Mouse (Mus musculus) MEL (cell line): ENCODE results near the gene Slk. TPM values are rescaled to one million over a fixed set of nuclear protein-coding genes. Genes with fewer than 3 reads are reported as not detected.

Experiments
- DNase-seq: peaks from one replicate; pipeline ENCODE4 v3.0.0; 2011; ENCODE audit warnings: low read depth, low spot score
- H3K27ac ChIP-seq: 2 replicates; pipeline ENCODE4 v1.5.1; 2012; ENCODE audit warnings: low read depth, mild to moderate bottlenecking, control low read depth, low read length, moderate library complexity; ENCODE audit not compliant: control insufficient read depth
- H3K27me3 ChIP-seq, 2 experiments: fragments of 150-350 bp in 1 of 2; sonication (generic) in 1 of 2; 2 replicates each; pipeline ENCODE4 v1.6.1; 2012; ENCODE audit warnings: low read length in 2 of 2, mild to moderate bottlenecking in 2 of 2, improper control_type of control experiment in 1 of 2, moderate library complexity in 1 of 2; ENCODE audit not compliant: insufficient read depth in 2 of 2, control insufficient read depth in 1 of 2
- H3K36me3 ChIP-seq, 2 experiments: 2 replicates each; pipeline ENCODE4 v1.6.1; 2012 to 2014; ENCODE audit warnings: low read length in 2 of 2, improper control_type of control experiment in 1 of 2, inconsistent platforms in 1 of 2, mild to moderate bottlenecking in 1 of 2; ENCODE audit not compliant: insufficient read depth in 2 of 2, control insufficient read depth in 1 of 2
- H3K4me1 ChIP-seq, 2 experiments: fragments of 150-350 bp in 1 of 2; sonication (generic) in 1 of 2; 2 replicates each; pipeline ENCODE4 v1.6.1; 2012; ENCODE audit warnings: low read length in 2 of 2, improper control_type of control experiment in 1 of 2, mild to moderate bottlenecking in 1 of 2; ENCODE audit not compliant: insufficient read depth in 2 of 2, control insufficient read depth in 1 of 2
- H3K4me3 ChIP-seq, 2 experiments: fragments of 150-350 bp in 1 of 2; sonication (generic) in 1 of 2; 2 replicates each; pipeline ENCODE4 v1.5.1; 2012; ENCODE audit warnings: low read depth in 2 of 2, low read length in 2 of 2, mild to moderate bottlenecking in 2 of 2, moderate library complexity in 2 of 2, control low read depth in 1 of 2, improper control_type of control experiment in 1 of 2; ENCODE audit not compliant: control insufficient read depth in 1 of 2, insufficient read depth in 1 of 2
- H3K79me2 ChIP-seq: 2 replicates; pipeline ENCODE4 v1.6.1; 2012; ENCODE audit warnings: mild to moderate bottlenecking, low read length, moderate library complexity; ENCODE audit not compliant: control insufficient read depth, poor library complexity, insufficient read depth
- H3K9ac ChIP-seq: 2 replicates; pipeline ENCODE4 v1.6.1; 2012; ENCODE audit warnings: low read depth, mild to moderate bottlenecking, control low read depth, low read length, moderate library complexity; ENCODE audit not compliant: control insufficient read depth, poor library complexity, severe bottlenecking
- H3K9me3 ChIP-seq: fragments of 150-350 bp; sonication (generic); replicated peaks from 2 replicates; pipeline ENCODE4 v1.6.1; 2012; ENCODE audit warnings: mild to moderate bottlenecking, low read length, improper control_type of control experiment, moderate library complexity; ENCODE audit not compliant: insufficient read depth
- BHLHE40 ChIP-seq: IDR thresholded peaks from 2 replicates; pipeline ENCODE4 v1.6.1; 2012; ENCODE audit warnings: low read depth, mild to moderate bottlenecking, inconsistent platforms, low read length, improper control_type of control experiment, borderline replicate concordance
- CHD2 ChIP-seq: IDR thresholded peaks from 2 replicates; pipeline ENCODE4 v1.6.1; 2011; ENCODE audit warnings: low read length, improper control_type of control experiment
- ELF1 ChIP-seq: IDR thresholded peaks from 2 replicates; pipeline ENCODE4 v1.6.1; 2014; ENCODE audit warnings: low read depth, mild to moderate bottlenecking, inconsistent platforms, low read length, improper control_type of control experiment, moderate library complexity
- EP300 ChIP-seq, 2 experiments: IDR thresholded peaks; 2 replicates each; pipeline ENCODE4 v1.6.1; 2011; ENCODE audit warnings: improper control_type of control experiment in 2 of 2, low read length in 2 of 2, low read depth in 1 of 2, mild to moderate bottlenecking in 1 of 2
- ETS1 ChIP-seq: IDR thresholded peaks from 2 replicates; pipeline ENCODE4 v1.6.1; 2012; ENCODE audit warnings: low read depth, mild to moderate bottlenecking, inconsistent platforms, low read length, improper control_type of control experiment, moderate library complexity
- GATA1 ChIP-seq: IDR thresholded peaks from 2 replicates; pipeline ENCODE4 v1.6.1; 2011; ENCODE audit warnings: low read depth, low read length, improper control_type of control experiment
- HCFC1 ChIP-seq: IDR thresholded peaks from 2 replicates; pipeline ENCODE4 v1.6.1; 2012; ENCODE audit warnings: low read depth, mild to moderate bottlenecking, inconsistent platforms, low read length, improper control_type of control experiment, moderate library complexity
- MAX ChIP-seq: IDR thresholded peaks from 2 replicates; pipeline ENCODE4 v1.6.1; 2011; ENCODE audit warnings: low read length, improper control_type of control experiment
- MEF2A ChIP-seq: IDR thresholded peaks from 2 replicates; pipeline ENCODE4 v1.6.1; 2014; ENCODE audit warnings: low read depth, mild to moderate bottlenecking, inconsistent platforms, low read length, improper control_type of control experiment; ENCODE audit not compliant: poor library complexity, insufficient replicate concordance, severe bottlenecking; ENCODE audit errors: extremely low read depth
- MXI1 ChIP-seq: IDR thresholded peaks from 2 replicates; pipeline ENCODE4 v1.6.1; 2011; ENCODE audit warnings: mild to moderate bottlenecking, low read depth, low read length, improper control_type of control experiment
- MYB ChIP-seq: IDR thresholded peaks from 2 replicates; pipeline ENCODE4 v1.6.1; 2011; ENCODE audit warnings: mild to moderate bottlenecking, low read depth, low read length, improper control_type of control experiment
- RAD21 ChIP-seq: IDR thresholded peaks from 2 replicates; pipeline ENCODE4 v1.6.1; 2011; ENCODE audit warnings: mild to moderate bottlenecking, low read depth, low read length, improper control_type of control experiment
- RCOR1 ChIP-seq: IDR thresholded peaks from 2 replicates; pipeline ENCODE4 v1.6.1; 2012; ENCODE audit warnings: low read depth, mild to moderate bottlenecking, inconsistent platforms, low read length, improper control_type of control experiment
- SIN3A ChIP-seq: IDR thresholded peaks from 2 replicates; pipeline ENCODE4 v1.6.1; 2012; ENCODE audit warnings: low read length, improper control_type of control experiment, inconsistent platforms
- TCF12 ChIP-seq: IDR thresholded peaks from 2 replicates; pipeline ENCODE4 v1.6.1; 2014; ENCODE audit warnings: low read depth, mild to moderate bottlenecking, inconsistent platforms, low read length, improper control_type of control experiment, moderate library complexity
- USF1 ChIP-seq: IDR thresholded peaks from 2 replicates; pipeline ENCODE4 v1.6.1; 2014; ENCODE audit warnings: low read depth, mild to moderate bottlenecking, inconsistent platforms, low read length, improper control_type of control experiment, moderate library complexity
- USF2 ChIP-seq, 2 experiments: IDR thresholded peaks; 2 replicates each; pipeline ENCODE4 v1.6.1; 2011 to 2012; ENCODE audit warnings: improper control_type of control experiment in 2 of 2, low read length in 2 of 2, borderline replicate concordance in 1 of 2, inconsistent platforms in 1 of 2, low read depth in 1 of 2, mild to moderate bottlenecking in 1 of 2; ENCODE audit not compliant: insufficient read depth in 1 of 2
- ZMIZ1 ChIP-seq: IDR thresholded peaks from 2 replicates; pipeline ENCODE4 v1.6.1; 2012; ENCODE audit warnings: low read depth, mild to moderate bottlenecking, inconsistent platforms, low read length, improper control_type of control experiment, moderate library complexity
- polyA plus RNA-seq, 2 experiments: library from polyadenylated mRNA; stranded (reverse) in 1 of 2; unstranded in 1 of 2; fragments of >175 nt in 1 of 2; fragments of >200 nt in 1 of 2; gene quantifications; 2 replicates each; pipeline versions ENCODE4 v1.2.1 to v1.2.4; 2012; ENCODE audit warnings: low replicate concordance in 2 of 2, low read depth in 1 of 2; ENCODE audit not compliant: insufficient read length in 2 of 2, insufficient read depth in 1 of 2, missing spikeins in 1 of 2
- total RNA-seq: library from RNA; depleted of rRNA; stranded (reverse); fragments of 300-350 nt; gene quantifications from 2 replicates; pipeline ENCODE4 v1.2.3, GENCODE M21; 2012

The Slk gene
- total and polyA plus RNA-seq, 3 experiments, result 65.0 to 103 (median 88.2) TPM

DNA sequence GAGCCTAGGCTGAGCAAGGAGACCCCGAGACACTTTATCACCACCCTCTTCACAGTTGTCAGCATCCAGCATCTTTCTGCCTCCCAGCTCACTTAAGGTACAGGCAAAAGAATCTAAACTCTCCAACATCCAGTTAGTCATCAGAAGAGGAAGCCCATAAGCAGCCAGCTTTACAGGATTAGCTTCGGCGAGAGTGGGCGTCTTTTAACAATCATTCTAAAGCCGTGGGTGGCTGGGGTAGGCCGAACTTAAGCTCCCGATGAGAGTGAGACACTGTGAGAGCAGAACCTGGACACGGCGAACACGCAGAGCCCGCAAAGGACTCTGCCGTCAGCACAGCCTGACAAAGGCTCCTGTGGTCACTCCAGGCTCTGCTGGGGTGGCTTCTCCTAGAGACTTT, 99.2 kb downstream of the Slk start:
- H3K9ac ChIP-seq, result no peak overlapping the region
- no peaks in the 10 kb centered on the region for H3K36me3 ChIP-seq
- no peak overlapping the region for H3K4me3 ChIP-seq
- H3K9me3 ChIP-seq, result no peaks in the 10 kb centered on the region
- TF ChIP-seq TCF12, result no peak
- H3K27ac ChIP-seq, result no peak overlapping the region
- DNase-seq, result no peak
- H3K4me1 ChIP-seq, result no peaks in the 10 kb centered on the region
- H3K27me3 ChIP-seq, result peaks cover 0 to 2% of the 10 kb centered on the region in 2 experiments; a peak in 2 of 4 replicates
- H3K79me2 ChIP-seq, result no peaks in the 10 kb centered on the region

DNA sequence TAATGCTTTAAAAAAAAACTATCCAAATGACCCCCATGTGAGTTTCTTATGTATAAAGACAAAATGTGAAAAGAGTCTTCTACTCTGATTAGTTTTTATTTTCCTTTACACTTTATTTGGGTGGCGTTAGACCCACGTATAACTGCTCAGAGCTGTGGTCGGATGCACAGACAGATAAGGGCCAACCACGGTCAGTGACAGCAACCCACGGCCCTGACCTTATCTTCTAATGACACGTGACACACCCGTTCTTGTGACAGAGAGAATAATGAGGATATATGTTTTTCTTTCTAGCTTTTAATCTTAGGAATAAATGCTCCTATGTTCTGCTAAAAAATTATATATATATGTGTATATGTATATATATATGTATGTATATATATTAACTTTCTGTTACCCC, 110.1 kb downstream of the Slk start:
- no peak overlapping the region for H3K9ac ChIP-seq
- TF ChIP-seq HCFC1 (0 out of 2 replicates have a peak, but pooled peaks have one; percentile 12), ELF1 (no peak), EP300 (IDR thresholded peaks at IDR 0.05; ENCODE audit: low read depth in 1 of 2, low read length in 2 of 2) (peak; percentile 78 to 87), USF2 (IDR thresholded peaks at IDR 0.05; ENCODE audit: borderline replicate concordance in 1 of 2, insufficient read depth in 1 of 2, low read depth in 1 of 2, low read length in 2 of 2) (peak in 1 of 2 experiments; percentile 54; a peak in 2 of 4 replicates), BHLHE40 (peak; percentile 94), GATA1 (peak; percentile 86), ETS1 (peak; percentile 50; the same call in 1 of the 2 replicates), RAD21 (no peak), RCOR1 (peak; percentile 75), SIN3A (peak; percentile 49; the same call in 1 of the 2 replicates), CHD2 (no peak), MYB (peak; percentile 53; the same call in 1 of the 2 replicates), MXI1 (peak; percentile 33; the same call in 1 of the 2 replicates), ZMIZ1 (no peak), TCF12 (peak; percentile 28; the same call in 1 of the 2 replicates), USF1 (peak; percentile 91), MEF2A (no peak), MAX (peak; percentile 77)
- H3K36me3 ChIP-seq, result peaks cover 0 to 21% of the 10 kb centered on the region in 2 experiments; a peak in 2 of 4 replicates
- peaks cover 7 to 18% of the 10 kb centered on the region in 2 experiments for H3K4me1 ChIP-seq
- H3K27ac ChIP-seq, result no peak overlapping the region
- H3K9me3 ChIP-seq, result no peaks in the 10 kb centered on the region
- DNase-seq, result peak; percentile 42
- no peaks in the 10 kb centered on the region for H3K79me2 ChIP-seq
- H3K4me3 ChIP-seq, result no peak overlapping the region
- no peaks in the 10 kb centered on the region for H3K27me3 ChIP-seq
